Mouse (Mus musculus) C2C12 (cell line): ENCODE measurements around the gene Rbfox2.

Experiments used
- CTCF ChIP-seq: IDR thresholded peaks from one replicate; pipeline ENCODE4 v1.5.1; 2011; ENCODE audit not compliant: control insufficient read depth, insufficient read depth, insufficient read length
- MAX ChIP-seq: IDR thresholded peaks from one replicate; pipeline ENCODE4 v1.6.1; 2011; ENCODE audit warnings: mild to moderate bottlenecking, control low read depth

- no peak for TF ChIP-seq CTCF
- peak; percentile 86 for TF ChIP-seq MAX
These were observed 155.6 kb downstream of the Rbfox2 start for GRCm38 (mm10) chr15:77151178-77151577.
